Mouse (Mus musculus): Measurements from ENCODE around the gene Fto. TPM values are rescaled to one million over a fixed set of nuclear protein-coding genes. Genes with fewer than 3 reads are reported as not detected.

Gene Fto
- polyA plus RNA-seq, 1 experiment, result 144 TPM

DNA sequence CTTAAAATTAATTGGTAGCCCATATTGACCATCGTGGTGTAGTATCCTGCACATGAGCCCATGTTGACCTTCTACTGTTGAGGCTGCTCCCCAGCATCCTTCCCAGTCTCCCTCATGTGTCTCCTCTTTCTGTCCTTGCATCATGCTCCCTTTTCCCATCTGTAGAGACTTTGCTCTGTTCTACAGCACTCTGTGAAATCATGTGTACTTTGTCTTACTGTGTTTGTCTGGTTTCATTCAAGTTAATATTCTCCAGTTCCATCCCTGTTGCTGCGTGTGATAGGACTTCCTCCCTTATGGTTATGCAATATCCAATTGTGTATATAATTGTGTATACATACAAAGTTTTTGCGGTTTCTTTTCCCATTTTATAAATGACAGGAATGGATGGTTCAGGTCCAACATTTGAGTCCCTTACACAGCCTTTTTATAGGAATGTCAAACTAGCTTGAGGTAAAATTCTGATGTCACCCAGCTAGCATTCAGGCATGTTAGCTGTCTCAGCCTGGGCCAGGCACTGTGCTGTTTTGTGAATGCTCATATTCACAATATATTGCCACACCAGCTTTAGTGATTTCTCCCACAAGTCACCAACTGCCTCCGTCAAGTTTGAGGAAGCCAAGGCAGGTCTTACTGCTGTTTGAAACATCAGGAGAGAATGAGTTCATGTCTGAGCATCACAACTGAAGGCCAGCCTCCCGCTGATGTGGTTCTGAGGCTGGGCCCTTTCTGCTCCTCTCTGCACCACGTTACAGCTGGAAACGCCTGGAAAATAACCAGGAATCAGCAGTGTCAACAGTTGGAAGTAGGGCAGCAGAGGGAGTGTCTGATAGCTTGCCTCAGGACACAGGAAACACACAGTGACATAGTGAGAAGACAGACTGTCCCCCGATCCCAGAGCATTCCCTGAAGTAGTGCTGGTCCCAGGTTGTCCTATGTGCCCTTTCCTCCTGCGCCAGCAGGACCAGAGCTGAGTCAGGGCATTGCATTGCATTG, 90.0 kb downstream of the Fto start:
- no peak for DNase-seq (ENCODE audit: low read depth)
- TF ChIP-seq POLR2A (IDR thresholded peaks at IDR 0.05; ENCODE audit: borderline replicate concordance, extremely low read depth, insufficient read depth, insufficient read length, poor library complexity, severe bottlenecking), result no peak

DNA sequence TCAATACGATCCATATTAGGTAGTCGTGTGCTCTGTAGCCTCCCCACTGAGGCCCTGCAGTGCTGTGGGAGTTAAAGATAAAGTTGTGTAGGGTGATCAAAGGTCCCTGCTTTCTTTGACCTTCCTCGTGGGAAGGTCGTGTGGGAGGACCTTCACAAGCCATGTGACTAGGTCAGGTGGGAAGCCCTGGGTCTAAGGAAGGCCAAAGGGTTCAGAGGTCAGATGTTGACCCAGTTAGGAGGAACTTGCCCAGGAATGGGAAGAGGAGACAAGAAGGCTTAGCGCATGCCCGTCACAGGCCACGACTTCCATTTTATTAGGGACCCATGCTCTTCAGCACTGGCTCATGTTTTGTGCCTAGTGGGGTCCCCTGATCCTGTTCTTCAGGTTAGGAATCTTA, 91.0 kb downstream of the Fto start:
- TF ChIP-seq POLR2A (IDR thresholded peaks at IDR 0.05; ENCODE audit: borderline replicate concordance, extremely low read depth, insufficient read depth, insufficient read length, poor library complexity, severe bottlenecking) (no peak), CTCF (IDR thresholded peaks at IDR 0.05; ENCODE audit: borderline replicate concordance, extremely low read depth, insufficient read depth, insufficient read length) (no peak)
- no peak for DNase-seq (ENCODE audit: low read depth)

DNA sequence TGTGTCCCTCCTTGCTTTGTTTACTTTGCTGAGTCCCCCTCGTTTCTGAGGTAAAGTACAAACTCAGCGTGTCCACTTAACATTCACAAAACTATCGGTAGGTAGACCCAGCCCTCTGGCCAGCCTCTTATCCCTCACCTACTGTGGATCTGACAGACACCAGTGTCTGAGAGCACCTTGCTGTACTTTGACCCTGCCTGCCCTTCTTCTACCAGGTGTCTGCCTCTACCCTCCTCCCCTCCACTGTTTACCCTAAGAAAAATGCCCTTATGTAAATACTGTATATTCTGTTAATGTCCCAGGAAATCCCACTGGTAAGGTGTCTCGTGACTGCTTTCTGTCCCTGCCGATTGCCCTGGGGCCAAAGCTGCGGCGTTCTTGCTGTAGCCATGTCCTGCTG, 91.8 kb downstream of the Fto start:
- DNase-seq (ENCODE audit: low read depth), result no peak
- no peak for TF ChIP-seq CTCF (IDR thresholded peaks at IDR 0.05; ENCODE audit: borderline replicate concordance, extremely low read depth, insufficient read depth, insufficient read length)
- no peak for TF ChIP-seq POLR2A (IDR thresholded peaks at IDR 0.05; ENCODE audit: borderline replicate concordance, extremely low read depth, insufficient read depth, insufficient read length, poor library complexity, severe bottlenecking)

DNA sequence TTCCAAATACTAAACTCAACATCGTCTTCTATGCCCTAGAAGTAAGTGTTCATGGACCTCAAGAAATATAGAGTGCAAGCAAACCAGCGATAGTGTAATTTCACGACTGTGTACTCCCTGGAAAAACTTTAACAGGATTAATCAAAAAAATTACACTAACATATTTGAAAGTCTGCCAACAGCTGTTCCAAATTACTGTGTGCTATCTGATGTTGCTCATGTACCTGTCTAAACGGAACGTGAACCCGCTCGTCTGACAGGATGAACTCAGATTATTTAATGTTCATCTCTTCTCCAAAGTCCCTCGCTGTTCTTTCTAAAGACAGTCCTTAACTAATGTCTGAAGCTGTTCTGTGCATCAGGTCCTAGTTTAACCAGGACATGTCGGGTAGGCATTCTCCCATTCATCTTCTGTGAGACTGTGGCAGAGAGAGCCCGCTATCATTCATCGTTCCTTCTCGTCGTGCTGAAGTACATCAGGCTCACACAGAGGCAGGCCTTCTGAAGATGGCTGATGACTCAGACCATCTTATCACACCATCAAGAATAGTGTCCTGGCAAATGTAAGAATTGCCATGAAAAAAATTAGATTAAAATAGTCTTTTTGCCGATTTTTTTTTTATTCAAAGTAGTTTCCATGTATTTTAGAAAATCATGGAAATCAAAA, 93.4 kb downstream of the Fto start:
- TF ChIP-seq POLR2A (IDR thresholded peaks at IDR 0.05; ENCODE audit: borderline replicate concordance, extremely low read depth, insufficient read depth, insufficient read length, poor library complexity, severe bottlenecking) (no peak), CTCF (IDR thresholded peaks at IDR 0.05; ENCODE audit: borderline replicate concordance, extremely low read depth, insufficient read depth, insufficient read length) (no peak)
- DNase-seq (ENCODE audit: low read depth), result no peak

- TF ChIP-seq POLR2A (IDR thresholded peaks at IDR 0.05; ENCODE audit: borderline replicate concordance, extremely low read depth, insufficient read depth, insufficient read length, poor library complexity, severe bottlenecking), result no peak
- TF ChIP-seq CTCF (IDR thresholded peaks at IDR 0.05; ENCODE audit: borderline replicate concordance, extremely low read depth, insufficient read depth, insufficient read length), result no peak
- no peak for DNase-seq (ENCODE audit: low read depth)
These were observed 94.6 kb downstream of the Fto start for GRCm38 (mm10) chr8:91407880-91408279.

DNA sequence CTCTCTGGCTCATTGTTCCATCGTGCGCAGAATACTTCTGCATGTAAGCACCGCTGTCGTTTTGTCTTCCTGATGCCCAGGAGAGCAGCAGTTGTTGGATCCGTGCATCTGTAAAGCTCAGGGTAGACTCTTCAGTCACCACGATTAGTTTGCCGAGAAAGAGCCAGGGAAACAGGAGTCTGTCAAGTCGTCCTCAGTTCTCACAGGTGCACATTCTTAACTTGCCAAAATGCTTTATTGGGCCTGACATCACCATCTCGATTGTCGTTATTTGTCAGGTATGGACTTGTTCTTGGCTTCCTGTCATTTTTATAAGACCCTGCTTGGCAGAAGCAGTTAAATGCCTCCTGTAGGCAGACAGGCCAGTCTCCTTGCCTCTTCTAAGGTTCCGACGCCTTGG, 96.7 kb downstream of the Fto start:
- TF ChIP-seq POLR2A (IDR thresholded peaks at IDR 0.05; ENCODE audit: borderline replicate concordance, extremely low read depth, insufficient read depth, insufficient read length, poor library complexity, severe bottlenecking) (no peak), CTCF (IDR thresholded peaks at IDR 0.05; ENCODE audit: borderline replicate concordance, extremely low read depth, insufficient read depth, insufficient read length) (no peak)
- DNase-seq (ENCODE audit: low read depth), result no peak

DNA sequence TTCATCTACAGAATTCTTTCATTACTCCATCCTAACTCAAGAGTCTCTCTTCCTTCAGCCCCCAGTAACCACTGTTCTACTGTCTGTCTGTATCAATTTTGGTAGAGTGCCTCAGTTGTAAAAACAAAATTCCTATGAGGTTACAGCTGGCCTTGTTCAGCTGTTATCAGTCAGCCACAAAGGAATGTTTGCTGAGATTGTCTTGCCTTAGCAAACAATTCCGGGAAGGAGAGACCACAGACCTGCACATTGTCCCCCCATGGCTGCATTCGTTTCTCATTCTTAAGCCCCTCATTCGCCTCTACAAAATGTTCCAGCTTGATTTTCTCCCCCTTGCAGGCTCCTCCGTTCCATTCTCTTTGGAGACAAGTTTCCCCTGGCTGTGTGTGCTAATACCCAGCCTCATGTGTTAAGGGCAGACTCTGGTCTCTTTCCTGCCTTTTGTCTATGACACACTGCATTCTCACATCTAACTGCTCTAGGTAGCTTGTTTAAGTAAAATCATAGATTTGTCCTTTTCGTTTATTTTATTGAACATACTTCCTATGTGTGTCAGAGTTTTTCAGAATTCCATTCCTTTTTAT, 111.3 kb downstream of the Fto start:
- TF ChIP-seq POLR2A (IDR thresholded peaks at IDR 0.05; ENCODE audit: borderline replicate concordance, extremely low read depth, insufficient read depth, insufficient read length, poor library complexity, severe bottlenecking) (no peak), CTCF (IDR thresholded peaks at IDR 0.05; ENCODE audit: borderline replicate concordance, extremely low read depth, insufficient read depth, insufficient read length) (no peak)
- DNase-seq (ENCODE audit: low read depth), result no peak

DNA sequence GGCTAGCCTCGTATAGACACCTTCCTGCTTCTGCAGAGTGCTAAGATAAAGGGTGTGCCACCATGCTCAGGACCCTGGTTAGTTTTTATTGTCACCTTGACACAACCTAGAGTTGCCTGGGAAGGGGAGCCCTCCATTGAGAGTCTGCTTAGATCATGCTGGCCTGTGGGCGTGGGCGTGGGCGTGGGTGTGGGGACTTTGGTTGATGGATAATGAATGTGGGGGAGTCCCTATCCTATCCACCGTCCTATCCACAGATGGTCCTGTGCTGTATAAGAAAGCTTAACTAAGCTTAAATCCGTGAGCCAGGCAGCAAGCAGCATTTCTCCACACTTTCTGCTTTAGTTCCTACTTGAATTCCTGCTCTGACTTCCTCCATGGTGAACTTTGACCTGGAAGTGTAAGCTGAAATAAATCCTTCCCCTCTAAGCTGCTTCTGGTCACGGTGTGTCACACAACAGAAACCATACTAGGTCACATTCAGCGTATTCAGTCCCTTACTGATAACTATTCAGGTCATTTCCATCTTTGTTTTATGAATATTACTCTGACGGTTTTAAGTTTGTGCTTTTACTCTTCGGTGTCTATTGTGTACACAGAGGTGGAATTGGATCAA, 112.0 kb downstream of the Fto start:
- no peak for DNase-seq (ENCODE audit: low read depth)
- TF ChIP-seq CTCF (IDR thresholded peaks at IDR 0.05; ENCODE audit: borderline replicate concordance, extremely low read depth, insufficient read depth, insufficient read length), result no peak
- TF ChIP-seq POLR2A (IDR thresholded peaks at IDR 0.05; ENCODE audit: borderline replicate concordance, extremely low read depth, insufficient read depth, insufficient read length, poor library complexity, severe bottlenecking), result no peak

- no peak for DNase-seq (ENCODE audit: low read depth)
- TF ChIP-seq CTCF (IDR thresholded peaks at IDR 0.05; ENCODE audit: borderline replicate concordance, extremely low read depth, insufficient read depth, insufficient read length) (no peak), POLR2A (IDR thresholded peaks at IDR 0.05; ENCODE audit: borderline replicate concordance, extremely low read depth, insufficient read depth, insufficient read length, poor library complexity, severe bottlenecking) (no peak)
These were observed 113.2 kb downstream of the Fto start for GRCm38 (mm10) chr8:91426496-91426895.

DNA sequence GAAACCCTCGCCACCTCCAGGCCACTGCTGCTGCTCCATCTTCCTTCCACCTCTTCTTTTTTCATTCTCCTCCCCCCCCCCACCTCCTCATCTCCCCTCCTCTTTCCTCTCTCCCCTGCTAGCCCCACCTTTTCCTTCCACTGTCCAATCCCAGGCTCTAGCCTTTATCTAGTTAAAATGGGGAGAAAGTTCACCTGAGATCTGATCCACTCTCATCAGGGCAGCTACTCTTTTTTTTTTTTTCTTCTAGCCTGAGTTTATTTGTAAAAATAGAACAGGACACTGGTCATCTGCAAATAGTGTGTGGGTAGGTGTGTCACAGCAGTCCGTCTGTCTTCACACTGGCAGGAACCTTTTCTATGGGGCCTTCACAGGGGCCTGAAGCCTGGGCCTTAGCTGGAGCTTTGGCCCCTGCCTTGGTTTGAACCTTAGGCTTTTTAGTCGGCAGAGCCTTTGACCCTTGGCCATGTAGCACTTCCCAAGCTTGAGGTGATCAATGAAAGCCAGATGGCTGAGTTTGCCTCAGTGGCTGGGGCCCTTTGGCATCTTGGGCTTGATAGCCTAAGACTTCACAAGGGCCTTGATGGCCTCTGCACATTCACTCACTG, 117.1 kb downstream of the Fto start:
- no peak for DNase-seq (ENCODE audit: low read depth)
- TF ChIP-seq CTCF (IDR thresholded peaks at IDR 0.05; ENCODE audit: borderline replicate concordance, extremely low read depth, insufficient read depth, insufficient read length), result no peak
- no peak for TF ChIP-seq POLR2A (IDR thresholded peaks at IDR 0.05; ENCODE audit: borderline replicate concordance, extremely low read depth, insufficient read depth, insufficient read length, poor library complexity, severe bottlenecking)

DNA sequence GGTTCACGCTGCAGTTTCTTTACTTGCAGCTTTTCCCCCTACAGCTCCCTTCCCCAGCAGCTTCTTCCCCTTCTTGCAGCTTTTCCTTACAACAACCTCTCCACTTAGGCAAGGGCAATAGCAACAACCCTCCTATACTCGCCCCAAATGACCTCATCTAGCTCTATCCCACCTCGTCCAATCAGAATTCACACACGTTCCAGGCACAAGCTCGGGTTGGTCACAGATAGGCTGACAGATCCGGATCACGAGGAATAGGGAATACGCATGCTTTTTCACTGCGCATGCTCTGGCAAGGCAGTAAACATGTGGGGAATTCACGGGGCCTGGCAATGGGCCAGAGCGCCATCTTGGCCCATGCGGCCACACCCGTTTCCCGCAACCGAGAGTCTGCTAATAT, 122.7 kb downstream of the Fto start:
- no peak for TF ChIP-seq CTCF (IDR thresholded peaks at IDR 0.05; ENCODE audit: borderline replicate concordance, extremely low read depth, insufficient read depth, insufficient read length)
- no peak for TF ChIP-seq POLR2A (IDR thresholded peaks at IDR 0.05; ENCODE audit: borderline replicate concordance, extremely low read depth, insufficient read depth, insufficient read length, poor library complexity, severe bottlenecking)
- no peak for DNase-seq (ENCODE audit: low read depth)

Measured in brain, embryonic 14.5 days (tissue).